Mouse (Mus musculus) midbrain, postnatal 0 days (tissue): ENCODE data around the gene Col6a1. TPM values are rescaled to one million over a fixed set of nuclear protein-coding genes. Genes with fewer than 3 reads are reported as not detected.

Source experiments
- ATAC-seq: fragments of 200-750 bp; cut with Nextera tagmentation; 2 replicates; pipeline ENCODE4 v1.8.0; 2017; ENCODE audit warnings: moderate number of reproducible peaks, mild to moderate bottlenecking, moderate TSS enrichment, moderate library complexity; ENCODE audit not compliant: low FRiP score
- DNase-seq: peaks from one replicate; pipeline ENCODE4 v3.0.0-alpha.2; 2015; ENCODE audit warnings: low spot score
- H3K27ac ChIP-seq: fragments of 300-500 bp; sonication (generic); 2 replicates; pipeline ENCODE4 v1.5.1; 2014; ENCODE audit warnings: low read depth, mild to moderate bottlenecking, low read length, mixed read lengths
- H3K27me3 ChIP-seq: fragments of 300-500 bp; sonication (generic); 2 replicates; pipeline ENCODE4 v1.6.1; 2014; ENCODE audit warnings: low read length, control low read depth, mixed read lengths; ENCODE audit not compliant: insufficient read depth
- H3K36me3 ChIP-seq: fragments of 300-500 bp; sonication (generic); 2 replicates; pipeline ENCODE4 v1.6.1; 2014; ENCODE audit warnings: low read length, control low read depth, mixed read lengths; ENCODE audit not compliant: insufficient read depth
- H3K4me1 ChIP-seq: fragments of 300-500 bp; sonication (generic); 2 replicates; pipeline ENCODE4 v1.6.1; 2014; ENCODE audit warnings: mild to moderate bottlenecking, control low read depth, antibody characterized with exemption, low read length, mixed read lengths; ENCODE audit not compliant: insufficient read depth
- H3K4me2 ChIP-seq: fragments of 300-500 bp; sonication (generic); 2 replicates; pipeline ENCODE4 v1.6.1; 2014; ENCODE audit warnings: low read depth, mild to moderate bottlenecking, low read length, mixed read lengths; ENCODE audit not compliant: poor library complexity, severe bottlenecking
- H3K4me3 ChIP-seq: fragments of 300-500 bp; sonication (generic); 2 replicates; pipeline ENCODE4 v1.5.1; 2014; ENCODE audit warnings: low read depth, mild to moderate bottlenecking, low read length, moderate library complexity
- H3K9ac ChIP-seq: fragments of 300-500 bp; sonication (generic); replicated peaks from 2 replicates; pipeline ENCODE4 v1.6.1; 2014; ENCODE audit warnings: mild to moderate bottlenecking, low read length, moderate library complexity, mixed read lengths; ENCODE audit not compliant: poor library complexity, severe bottlenecking
- H3K9me3 ChIP-seq: fragments of 300-500 bp; sonication (generic); 2 replicates; pipeline ENCODE4 v1.6.1; 2016; ENCODE audit warnings: low read length, control low read depth
- CTCF ChIP-seq: IDR thresholded peaks from 2 replicates; pipeline ENCODE4 v1.5.1; 2016; ENCODE audit warnings: antibody characterized with exemption, mild to moderate bottlenecking
- WGBS: fragments of 180-500 bp; shearing (Covaris S2); extraction: QIAGEN DNeasy Blood & Tissue Kit; methylation state at CpG from one replicate; pipeline ENCODE4 v1.1.7; 2014; 5-methylcytosine and 5-hydroxymethylcytosine counted together
- polyA plus RNA-seq: library from polyadenylated mRNA; unstranded; fragments of >200 nt; fragmentation: Nextera tagmentation; extraction: Ambion mirVana; gene quantifications from 2 replicates; pipeline ENCODE4 v1.2.1, GENCODE M21; 2015
- total RNA-seq: library from RNA; depleted of rRNA; stranded (reverse); fragments of >200 nt; gene quantifications from 2 replicates; pipeline ENCODE4 v1.2.3, GENCODE M21; 2014

The Col6a1 gene
- total and polyA plus RNA-seq, 2 experiments from 2014 or later: 21.7 to 32.7 TPM

- no peak overlapping the region for H3K4me2 ChIP-seq
- DNase-seq: no peak
- WGBS: 82% methylated on average over 3 of the region's 3 CpGs
- H3K4me3 ChIP-seq: no peak overlapping the region
- TF ChIP-seq CTCF: no peak
- ATAC-seq: no peak
- H3K4me1 ChIP-seq: no peaks in the 10 kb centered on the region
- no peaks in the 10 kb centered on the region for H3K9me3 ChIP-seq
- no peaks in the 10 kb centered on the region for H3K27me3 ChIP-seq
- H3K36me3 ChIP-seq: no peaks in the 10 kb centered on the region
- H3K27ac ChIP-seq: no peak overlapping the region
- no peak overlapping the region for H3K9ac ChIP-seq
These were observed 13.5 kb downstream of the Col6a1 start for GRCm38 (mm10) chr10:76712500-76712899.

- Histone ChIP-seq H3K27me3 (no peaks in the 10 kb centered on the region), H3K27ac (no peak overlapping the region), H3K4me3 (no peak overlapping the region), H3K9ac (no peak overlapping the region), H3K4me1 (no peaks in the 10 kb centered on the region), H3K36me3 (no peaks in the 10 kb centered on the region), H3K4me2 (no peak overlapping the region), H3K9me3 (no peaks in the 10 kb centered on the region)
- WGBS: 94% methylated on average over 16 of the region's 16 CpGs
- ATAC-seq (no peak), DNase-seq (no peak)
- TF ChIP-seq CTCF: no peak
These were observed 14.6 kb downstream of the Col6a1 start for GRCm38 (mm10) chr10:76711331-76711730.

DNA sequence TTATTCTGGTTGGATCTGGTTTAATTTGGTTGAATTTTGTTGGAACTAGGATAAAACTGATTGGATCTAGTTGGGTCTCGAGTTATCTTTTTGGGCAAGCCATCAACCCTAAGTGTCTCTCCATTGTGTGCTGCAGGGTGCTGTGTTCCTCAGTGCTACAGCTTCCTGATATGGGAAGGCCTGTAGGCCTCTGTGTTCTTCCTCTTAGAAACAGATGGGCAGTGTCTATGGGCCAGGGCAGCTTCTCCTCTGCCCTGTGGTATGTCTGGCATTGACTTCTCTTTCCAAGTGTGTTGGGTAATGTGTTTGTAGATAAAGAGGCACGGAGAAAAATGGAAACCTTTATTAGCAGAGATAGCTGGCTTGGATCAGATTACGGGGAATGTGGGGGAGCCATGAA lies 17.5 kb downstream of the Col6a1 start:
- Histone ChIP-seq H3K36me3 (no peaks in the 10 kb centered on the region), H3K27ac (no peak overlapping the region), H3K4me2 (no peak overlapping the region), H3K9me3 (no peaks in the 10 kb centered on the region), H3K27me3 (no peaks in the 10 kb centered on the region), H3K4me3 (no peak overlapping the region), H3K9ac (no peak overlapping the region), H3K4me1 (no peaks in the 10 kb centered on the region)
- TF ChIP-seq CTCF: no peak
- 70% methylated on average over 3 of the region's 3 CpGs for WGBS
- ATAC-seq: no peak
- DNase-seq: no peak

DNA sequence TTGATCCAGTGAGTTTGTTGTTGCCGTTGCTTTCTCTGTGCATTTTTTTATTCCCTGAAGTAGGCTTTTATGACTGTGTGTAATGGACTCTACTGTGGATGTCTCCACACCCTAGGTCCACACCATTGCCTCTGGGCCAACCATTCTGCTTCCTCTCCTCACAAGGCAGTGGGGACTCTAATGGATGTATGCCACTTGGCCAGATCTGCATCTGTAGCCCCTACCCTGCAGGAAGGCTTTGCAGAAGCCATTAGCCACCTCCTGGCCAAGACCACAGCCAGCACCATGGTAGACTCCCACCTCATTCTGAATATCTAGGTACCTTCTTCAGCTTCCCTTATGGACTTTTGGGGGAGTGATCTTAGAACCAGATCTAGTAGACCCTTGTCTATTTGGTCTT lies 18.4 kb downstream of the Col6a1 start:
- TF ChIP-seq CTCF: no peak
- no peaks in the 10 kb centered on the region for H3K4me1 ChIP-seq
- H3K27ac ChIP-seq: no peak overlapping the region
- H3K9me3 ChIP-seq: no peaks in the 10 kb centered on the region
- no peak for DNase-seq
- no peak overlapping the region for H3K9ac ChIP-seq
- no peak for ATAC-seq
- no peak overlapping the region for H3K4me2 ChIP-seq
- H3K27me3 ChIP-seq: no peaks in the 10 kb centered on the region
- no peaks in the 10 kb centered on the region for H3K36me3 ChIP-seq
- no peak overlapping the region for H3K4me3 ChIP-seq
- WGBS: 95% methylated on average over 1 of the region's 1 CpGs

DNA sequence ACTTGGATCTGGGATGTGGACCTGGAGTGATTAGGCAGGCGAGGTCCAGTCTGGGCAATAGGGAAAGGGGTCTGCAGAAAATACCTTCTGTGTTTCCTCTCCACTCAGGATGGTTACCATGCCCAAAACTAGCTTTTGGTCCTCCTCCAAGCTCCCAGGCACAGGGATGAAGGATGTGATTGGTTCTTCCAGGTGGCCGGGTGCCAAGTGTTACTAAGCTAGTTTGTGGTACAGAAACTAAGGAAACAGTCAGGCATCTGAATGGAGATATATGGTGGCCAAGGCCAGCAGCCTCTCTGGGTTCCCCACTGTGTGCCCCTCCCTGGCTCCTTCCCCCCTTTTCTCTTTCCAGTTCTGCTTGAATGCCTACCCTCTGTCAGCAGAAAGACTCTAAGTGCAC lies 19.0 kb downstream of the Col6a1 start:
- H3K4me1 ChIP-seq: no peaks in the 10 kb centered on the region
- 92% methylated on average over 2 of the region's 2 CpGs for WGBS
- no peak for TF ChIP-seq CTCF
- no peak overlapping the region for H3K27ac ChIP-seq
- H3K9me3 ChIP-seq: no peaks in the 10 kb centered on the region
- H3K9ac ChIP-seq: no peak overlapping the region
- H3K4me3 ChIP-seq: no peak overlapping the region
- DNase-seq: peak; percentile 12
- no peaks in the 10 kb centered on the region for H3K36me3 ChIP-seq
- no peak overlapping the region for H3K4me2 ChIP-seq
- no peak for ATAC-seq
- H3K27me3 ChIP-seq: no peaks in the 10 kb centered on the region

DNA sequence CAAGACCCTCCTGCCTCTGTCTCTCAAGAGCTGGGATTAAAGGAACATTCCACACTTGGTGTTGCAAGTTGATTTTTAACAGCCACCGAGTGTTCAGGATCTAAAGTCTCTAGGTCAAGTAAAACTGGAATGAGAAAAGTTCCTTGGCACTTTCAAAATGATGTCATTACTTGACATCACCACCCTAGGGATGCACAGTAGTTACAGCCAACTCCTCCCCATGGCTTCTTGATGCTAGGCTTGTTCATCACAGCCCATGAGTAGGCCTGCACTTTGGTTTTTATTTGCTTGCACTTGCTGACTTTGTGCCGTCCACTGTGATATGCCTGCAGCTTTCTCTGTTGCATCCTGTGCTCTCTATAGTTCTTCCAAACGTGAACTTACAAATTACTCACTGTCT lies 21.6 kb downstream of the Col6a1 start:
- H3K4me3 ChIP-seq: no peak overlapping the region
- no peak overlapping the region for H3K9ac ChIP-seq
- no peaks in the 10 kb centered on the region for H3K27me3 ChIP-seq
- WGBS: 82% methylated on average over 3 of the region's 3 CpGs
- DNase-seq (no peak), ATAC-seq (no peak)
- no peak overlapping the region for H3K4me2 ChIP-seq
- no peak for TF ChIP-seq CTCF
- no peaks in the 10 kb centered on the region for H3K4me1 ChIP-seq
- H3K9me3 ChIP-seq: no peaks in the 10 kb centered on the region
- H3K27ac ChIP-seq: no peak overlapping the region
- H3K36me3 ChIP-seq: no peaks in the 10 kb centered on the region

DNA sequence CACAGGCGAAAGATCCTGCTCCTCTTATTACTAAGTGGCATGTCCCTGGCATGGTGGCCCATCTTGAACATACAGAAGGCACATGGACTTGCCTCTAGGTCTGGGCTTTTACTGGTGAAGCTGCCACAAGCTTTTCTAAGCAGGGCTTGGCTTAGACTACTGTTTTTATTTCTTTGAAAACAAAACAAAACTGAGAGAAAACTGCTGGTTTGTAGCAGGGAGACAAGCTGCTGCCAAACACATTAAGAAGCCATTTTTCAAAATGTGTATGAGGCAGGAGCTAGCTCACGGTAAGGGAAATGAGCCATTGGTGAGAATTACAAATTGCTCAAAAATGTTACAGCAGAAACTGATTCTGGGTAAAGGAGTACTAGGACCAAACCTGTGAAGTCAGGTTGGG lies 24.5 kb downstream of the Col6a1 start:
- no peaks in the 10 kb centered on the region for H3K4me1 ChIP-seq
- 80% methylated on average over 2 of the region's 2 CpGs for WGBS
- no peak for TF ChIP-seq CTCF
- no peaks in the 10 kb centered on the region for H3K36me3 ChIP-seq
- no peak overlapping the region for H3K9ac ChIP-seq
- no peaks in the 10 kb centered on the region for H3K9me3 ChIP-seq
- no peak overlapping the region for H3K4me2 ChIP-seq
- H3K4me3 ChIP-seq: no peak overlapping the region
- no peaks in the 10 kb centered on the region for H3K27me3 ChIP-seq
- H3K27ac ChIP-seq: no peak overlapping the region
- ATAC-seq: no peak
- no peak for DNase-seq
